Mouse (Mus musculus) cerebellum, adult 18-20 months (tissue): ENCODE data around the gene Rmnd1.

Experiments used
- DNase-seq, 2 experiments: peaks; one replicate each; pipeline ENCODE4 v3.0.0; 2021

Rmnd1 gene

DNA sequence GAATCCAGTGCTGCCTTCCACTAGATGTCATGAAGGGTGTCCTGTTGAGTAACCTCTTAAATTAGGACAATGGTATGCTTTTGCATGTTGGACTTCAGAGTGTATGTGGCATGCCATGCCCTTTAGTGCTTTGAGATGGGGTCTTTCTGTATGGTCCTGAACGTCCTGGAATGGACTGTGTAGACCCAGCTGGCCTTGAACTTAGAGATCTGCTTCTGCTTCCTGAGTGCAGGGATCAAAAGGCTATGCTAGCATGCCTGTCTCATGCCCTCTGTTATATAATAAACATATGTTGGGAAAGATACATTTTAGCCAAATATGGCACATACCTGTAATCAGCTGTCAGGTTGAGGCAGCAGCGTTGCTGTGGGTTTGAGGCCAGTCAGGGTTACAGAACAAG lies 41.6 kb downstream of the Rmnd1 start:
- no peak for DNase-seq

DNA sequence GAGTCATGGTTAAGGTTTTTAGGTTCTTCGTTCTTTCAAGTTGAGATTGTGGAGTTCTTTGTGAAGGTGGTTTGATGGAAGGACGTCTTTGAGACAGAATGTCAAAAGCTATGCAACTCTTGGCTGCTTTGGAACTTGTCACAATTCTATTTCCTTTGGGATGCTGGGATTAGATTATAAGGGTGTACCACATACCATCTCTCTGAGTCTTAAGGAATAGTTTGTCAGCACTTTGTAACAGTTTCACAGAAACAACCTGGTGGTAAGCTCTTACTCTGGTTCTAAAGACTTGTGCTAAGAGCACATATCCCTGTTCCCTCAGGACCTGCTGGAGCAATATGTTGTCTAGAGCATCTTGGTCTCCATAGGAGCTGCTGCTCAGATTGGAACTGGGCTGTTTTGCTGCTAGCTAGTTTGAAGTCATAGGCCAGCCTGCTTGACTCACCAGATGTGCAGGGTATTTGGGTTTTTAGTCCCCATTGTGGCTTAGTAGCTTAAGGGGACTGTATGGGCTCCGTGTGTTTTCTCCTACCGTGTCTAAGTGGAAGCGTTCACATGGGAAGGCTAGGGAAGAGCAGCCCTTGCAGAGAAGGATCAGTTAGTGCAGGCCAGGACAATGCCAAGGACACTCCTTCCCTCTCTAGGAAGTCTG lies 42.6 kb downstream of the Rmnd1 start:
- DNase-seq, result no peak

DNA sequence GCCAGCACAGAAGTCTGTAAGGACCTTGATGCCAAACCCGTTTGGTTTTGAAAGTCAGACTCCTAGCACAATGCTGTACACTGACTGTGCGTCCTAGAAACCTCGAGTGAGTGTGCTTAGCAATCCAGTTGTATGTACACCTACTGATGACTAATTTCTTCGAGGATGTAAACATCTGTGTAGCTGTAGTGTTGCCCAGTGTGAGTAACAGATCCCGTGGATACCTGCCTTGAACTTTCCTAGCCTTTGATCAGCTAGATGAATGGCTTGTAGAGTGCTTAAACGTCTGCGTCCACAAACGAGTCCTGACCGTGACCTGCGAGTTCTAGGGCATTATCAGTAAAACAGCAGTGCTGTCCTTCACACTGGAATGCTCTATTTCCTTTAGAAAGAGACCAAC lies 43.2 kb downstream of the Rmnd1 start:
- DNase-seq, result no peak

DNA sequence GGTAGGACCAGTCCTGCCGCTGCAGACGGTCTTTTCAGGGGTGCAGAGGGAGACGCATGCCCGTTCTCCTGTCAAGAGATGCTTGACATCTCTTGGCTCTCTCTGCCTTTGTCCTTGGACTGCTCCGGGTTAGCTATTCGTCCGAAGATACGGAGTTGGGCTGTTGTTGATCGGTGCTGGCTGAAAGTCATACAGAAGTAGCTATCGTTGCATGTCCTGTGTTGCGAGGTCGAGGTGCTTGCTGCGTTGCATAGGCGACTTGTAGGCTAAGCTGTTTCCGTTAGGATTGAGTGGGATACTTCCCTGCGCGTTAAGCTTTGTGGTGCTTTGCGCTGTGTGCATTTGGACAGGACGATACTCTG lies 43.8 kb downstream of the Rmnd1 start:
- no peak for DNase-seq

DNA sequence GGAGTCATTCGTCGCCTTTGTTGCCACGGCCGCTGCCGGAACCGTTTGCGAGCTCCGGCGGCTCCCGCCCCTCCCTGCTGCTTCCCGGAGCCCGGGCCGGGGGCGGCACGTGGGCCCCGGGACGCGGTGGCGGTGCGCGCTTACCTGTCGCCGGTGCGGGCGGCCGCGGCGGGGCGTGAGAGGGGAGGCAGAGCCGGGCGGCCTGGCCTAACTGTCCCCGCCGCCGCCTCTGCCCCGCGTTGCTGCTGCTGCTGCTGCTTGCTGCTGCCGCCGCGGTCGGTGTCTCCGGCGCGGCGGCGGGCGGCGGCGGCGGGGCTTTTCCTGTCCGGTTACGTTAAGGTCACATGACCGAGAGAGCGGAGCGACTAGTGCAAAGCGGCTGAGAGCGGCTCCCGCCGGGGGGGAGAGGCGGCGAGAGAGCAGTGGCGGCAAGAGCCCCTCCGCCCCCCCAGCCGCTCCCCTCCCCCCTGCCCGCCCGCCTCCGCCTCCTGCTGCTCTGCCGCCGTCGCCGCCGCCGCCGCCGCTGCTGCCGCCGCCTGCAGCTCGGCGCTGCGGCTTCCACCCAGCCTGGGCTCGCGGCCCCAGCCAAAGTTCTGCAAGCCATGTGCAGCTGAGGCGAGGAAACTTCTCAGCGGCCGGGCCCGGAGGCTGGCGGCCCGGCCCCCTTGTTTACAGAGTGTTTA lies 44.3 kb downstream of the Rmnd1 start, which contains the start of gene Zbtb2:
TSS of gene Zbtb2 (minus strand) at position 408 of the 683 bp plus-strand sequence.
- DNase-seq, result peak; percentile 75

DNA sequence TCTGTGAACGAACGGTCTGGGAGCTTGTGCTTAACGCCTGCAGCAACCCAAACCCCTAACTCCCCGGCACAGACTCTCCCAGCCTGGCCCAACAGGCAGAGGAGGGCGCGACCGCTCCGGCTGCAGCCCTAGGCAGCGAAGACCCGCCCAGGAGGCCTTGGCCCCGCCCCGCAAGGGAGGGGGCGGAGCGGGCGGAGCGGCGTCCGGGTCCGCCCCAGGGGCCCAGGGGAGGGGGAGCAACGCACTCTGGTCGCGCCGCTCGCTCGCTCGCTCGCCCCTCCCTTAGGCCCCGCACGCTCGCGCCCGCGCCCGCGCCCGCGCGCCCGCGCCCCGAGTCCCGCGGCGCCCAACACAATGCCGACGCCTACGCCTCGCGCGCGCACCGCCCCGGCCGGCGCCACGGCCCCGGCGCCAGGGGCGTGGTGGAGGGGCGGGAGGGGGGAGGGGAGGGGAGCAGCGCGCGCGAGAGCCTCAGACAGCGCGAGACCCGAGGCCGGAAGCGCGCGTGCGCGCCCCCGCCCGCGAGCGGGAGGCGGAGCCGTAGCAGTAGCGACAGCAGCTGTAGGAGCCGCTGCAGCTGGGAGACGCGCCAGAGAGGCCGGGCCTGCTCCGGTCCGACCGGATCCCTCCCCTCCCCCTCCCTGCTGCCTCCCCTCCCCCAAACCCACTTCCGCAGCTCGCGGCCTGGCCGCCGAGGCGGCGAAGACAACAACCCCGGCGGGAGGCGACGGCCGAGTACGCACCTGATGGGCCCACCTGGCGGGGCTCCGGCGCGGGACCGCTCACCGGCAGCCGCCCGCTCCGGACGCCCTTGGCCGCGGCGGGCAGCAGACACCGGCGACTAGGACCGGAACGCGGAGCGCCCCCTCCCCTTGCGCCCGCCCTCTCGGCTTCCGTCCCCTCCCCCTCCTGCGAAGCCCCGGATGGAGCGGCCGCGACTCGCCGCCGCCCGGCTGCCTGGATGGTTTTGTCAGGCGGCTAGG lies 45.3 kb downstream of the Rmnd1 start:
- peak; percentile 91 to 95 for DNase-seq

DNA sequence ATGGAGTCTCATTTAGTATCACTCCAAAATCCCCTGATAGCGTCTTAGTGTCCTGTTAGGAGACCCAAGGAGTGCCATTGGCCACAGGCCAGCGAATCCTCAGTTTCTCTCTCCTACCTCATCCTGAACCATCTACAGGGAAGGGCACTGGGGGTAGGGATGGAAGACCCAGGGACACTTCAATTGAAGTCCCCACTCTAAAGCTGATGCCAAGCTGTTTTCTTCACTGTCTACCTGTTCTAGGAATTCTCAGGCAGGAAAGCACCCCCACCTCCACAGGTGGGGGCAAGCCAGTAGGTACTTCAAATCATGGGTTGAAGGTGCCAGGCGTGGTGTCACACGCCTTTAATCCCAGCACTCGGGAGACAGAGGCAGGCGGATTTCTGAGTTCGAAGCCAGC lies 47.9 kb downstream of the Rmnd1 start:
- DNase-seq, result no peak

DNA sequence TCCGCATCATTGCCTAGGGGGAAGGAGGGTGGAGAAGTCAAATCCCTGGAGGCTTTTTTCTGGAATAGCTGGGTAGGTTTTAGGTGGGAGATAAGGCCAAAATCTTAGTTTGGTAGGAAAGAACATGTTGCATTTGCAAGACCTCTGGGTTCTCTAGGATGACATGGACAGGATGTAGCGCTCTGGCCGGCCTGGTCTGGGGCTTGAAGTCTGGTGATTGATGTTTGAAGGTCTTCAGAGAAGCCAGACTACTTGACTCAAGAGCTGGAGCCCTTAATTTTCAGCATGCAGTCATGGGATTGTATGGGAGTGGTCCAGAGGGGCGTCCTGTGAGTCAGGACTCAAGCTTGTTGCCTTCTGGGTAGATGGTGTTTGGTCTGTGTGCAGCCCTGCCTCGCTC lies 51.4 kb downstream of the Rmnd1 start:
- no peak for DNase-seq

DNA sequence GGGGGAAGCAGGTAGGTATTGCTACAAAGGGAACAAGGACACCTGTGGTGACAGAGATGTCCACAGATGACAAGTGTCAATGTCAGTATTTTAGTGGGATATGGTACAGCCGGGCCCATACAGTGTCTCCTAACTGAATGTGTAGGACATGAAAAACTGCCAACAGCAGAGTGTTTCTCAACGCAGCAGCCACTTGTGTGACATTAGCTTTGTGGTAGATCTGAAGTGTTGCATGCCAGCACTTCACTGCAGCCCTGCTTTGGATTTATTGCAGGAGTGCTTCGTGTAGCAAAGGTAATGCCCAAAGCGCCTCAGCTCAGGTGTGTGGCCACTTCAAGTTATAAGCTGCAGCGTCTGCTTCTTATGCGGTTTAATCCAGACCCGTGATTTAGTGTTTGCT lies 55.3 kb downstream of the Rmnd1 start:
- DNase-seq, result no peak

DNA sequence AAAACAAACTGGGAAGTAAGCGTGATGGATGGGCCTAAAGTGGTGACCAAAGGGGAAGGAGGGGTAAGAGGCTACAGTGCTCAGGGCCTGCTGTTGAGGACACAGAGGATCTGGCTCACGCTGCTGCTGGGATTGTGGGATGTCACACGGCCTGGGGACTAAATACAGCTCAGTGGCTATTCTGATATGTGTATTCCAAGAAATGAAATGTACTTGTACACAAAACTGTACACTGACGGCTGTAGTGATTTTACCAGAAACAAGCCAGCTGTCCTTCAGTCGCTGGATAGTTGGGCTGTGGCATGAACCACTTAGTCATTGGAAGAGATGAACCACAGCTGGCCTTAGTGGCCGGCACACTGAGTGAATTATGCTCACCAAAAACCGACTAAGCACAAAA lies 55.7 kb downstream of the Rmnd1 start:
- no peak for DNase-seq

DNA sequence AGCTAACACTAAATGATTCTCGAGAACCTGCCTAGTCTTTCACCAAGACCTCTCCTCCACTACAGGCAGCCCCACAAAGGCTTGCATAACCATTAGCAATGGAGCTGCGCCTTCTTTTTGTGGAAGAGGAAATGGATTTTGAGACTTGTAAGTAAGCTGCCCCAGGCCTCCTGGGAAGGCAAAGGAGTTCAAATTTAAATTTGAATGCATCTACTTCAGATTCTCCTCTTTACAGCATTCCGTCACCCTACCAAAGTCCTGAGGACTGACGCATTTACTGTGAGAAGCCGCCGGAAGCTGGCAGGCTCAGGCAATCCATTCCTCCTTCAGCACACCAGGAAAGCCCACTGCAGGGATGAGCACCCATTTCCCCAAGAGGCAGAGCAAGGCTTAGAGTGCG lies 56.9 kb downstream of the Rmnd1 start:
- DNase-seq, result no peak

DNA sequence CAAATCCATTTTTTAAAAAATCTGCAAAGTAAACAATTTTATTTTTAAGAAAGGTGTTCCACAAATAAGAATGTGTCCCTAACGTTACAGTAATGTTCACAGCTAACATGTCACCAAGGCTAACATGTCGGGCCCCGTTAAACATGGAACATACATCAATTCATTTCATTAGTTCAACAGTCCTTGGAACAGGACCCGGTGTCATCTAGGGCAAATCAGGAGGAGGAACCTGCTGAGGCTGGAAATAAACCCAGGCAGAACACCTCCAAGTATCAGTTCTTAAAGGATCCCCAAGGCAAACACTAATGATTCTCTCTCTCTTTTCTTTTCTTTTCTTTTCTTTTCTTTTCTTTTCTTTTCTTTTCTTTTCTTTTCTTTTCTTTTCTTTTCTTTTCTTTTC lies 57.5 kb downstream of the Rmnd1 start:
- no peak for DNase-seq

DNA sequence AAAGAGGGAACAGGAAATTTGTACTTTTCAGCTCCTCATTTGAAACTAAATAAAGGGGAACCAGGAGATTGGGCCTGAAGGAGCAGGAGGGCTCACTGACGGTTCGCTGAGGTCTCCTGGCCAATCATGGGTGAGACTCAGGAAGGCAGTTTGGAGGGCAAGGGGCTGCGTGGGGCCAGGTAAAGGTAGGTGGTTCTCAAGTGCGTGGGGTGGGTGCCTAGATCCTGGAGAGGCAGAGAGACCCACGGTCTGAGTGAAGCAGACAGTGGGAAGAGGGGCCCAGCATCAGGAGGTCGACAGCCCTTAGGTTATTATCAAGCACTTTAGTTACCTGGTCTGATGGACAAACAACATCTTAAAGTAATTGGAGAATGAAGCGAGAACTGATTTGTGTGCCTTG lies 57.9 kb downstream of the Rmnd1 start:
- no peak for DNase-seq

DNA sequence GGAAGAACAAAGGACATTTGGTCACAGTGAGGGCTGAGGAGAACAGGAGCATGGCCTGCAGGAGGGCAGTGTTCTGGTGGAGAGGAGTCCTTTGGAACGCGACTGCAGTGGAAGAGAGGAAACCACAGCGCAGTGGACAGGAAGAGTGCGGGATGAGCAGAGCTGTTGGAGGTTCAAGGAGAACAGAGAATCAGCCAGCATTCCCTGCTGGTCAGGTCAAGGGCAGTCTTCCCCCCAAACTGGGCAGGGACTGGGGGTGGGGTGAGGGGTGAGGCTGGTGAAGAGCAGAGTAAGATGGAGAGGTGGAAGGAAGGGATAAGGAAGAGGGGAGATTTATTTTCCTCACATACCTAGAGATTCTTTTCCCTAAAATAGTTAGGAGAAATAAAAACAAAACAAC lies 58.6 kb downstream of the Rmnd1 start:
- no peak for DNase-seq

DNA sequence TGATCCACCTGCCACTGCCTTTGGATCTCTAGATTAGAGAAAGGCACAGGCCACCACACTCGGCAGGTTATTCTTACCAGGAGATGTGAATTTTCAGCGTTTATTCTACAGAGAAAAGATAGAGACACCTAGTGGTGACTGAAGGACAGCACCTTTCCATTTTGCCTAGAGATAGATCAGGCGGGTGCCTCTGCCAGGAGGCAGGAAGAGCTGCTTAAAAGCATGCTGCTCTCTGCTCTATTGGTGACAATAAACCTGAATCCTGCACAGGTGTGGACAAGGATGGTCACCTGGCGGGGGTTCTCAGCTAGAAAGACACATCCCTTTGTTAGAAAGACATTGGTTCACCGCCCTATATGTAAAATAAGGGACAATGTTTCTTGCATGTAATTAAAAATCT lies 60.2 kb downstream of the Rmnd1 start:
- peak; percentile 58 to 77 for DNase-seq

DNA sequence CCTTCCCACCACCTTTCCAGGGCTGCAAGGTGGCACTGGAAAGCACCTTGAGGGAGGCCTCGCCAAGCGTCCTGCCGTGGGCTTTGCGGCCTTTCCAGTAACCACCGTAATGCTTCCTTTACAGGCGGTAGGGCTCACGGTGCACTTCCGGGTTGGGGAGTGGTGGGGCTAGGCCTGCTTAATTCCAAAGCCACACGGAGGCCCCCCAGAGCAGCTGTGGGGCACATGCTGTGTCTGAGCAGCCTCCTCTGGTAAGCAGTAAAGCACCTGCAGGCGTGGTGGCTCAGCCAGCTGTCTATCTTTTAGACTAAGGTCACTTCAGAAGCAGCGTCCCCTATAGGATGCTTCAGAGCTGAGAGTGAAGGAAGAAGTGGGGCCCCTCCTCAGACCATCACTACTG lies 62.1 kb downstream of the Rmnd1 start:
- no peak for DNase-seq

DNA sequence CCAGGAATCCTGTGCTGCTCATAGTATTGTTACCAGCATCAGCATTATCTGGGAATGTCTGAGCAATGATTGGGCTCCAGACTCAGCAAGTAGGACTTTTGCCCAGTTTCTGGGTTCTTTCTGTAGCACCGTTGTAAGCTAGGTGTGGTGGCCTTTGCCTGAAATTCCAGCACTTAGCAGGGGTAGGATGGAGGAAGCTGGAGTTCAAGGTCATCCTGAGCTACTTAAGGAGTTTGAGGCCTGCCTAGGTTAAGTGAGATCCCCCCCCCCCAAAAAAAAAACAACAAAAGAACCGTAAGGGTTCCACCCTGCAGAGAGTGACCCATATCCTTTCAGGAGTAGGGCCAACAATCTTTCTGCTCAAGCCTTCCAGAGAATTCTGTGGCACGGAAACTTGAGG lies 67.6 kb downstream of the Rmnd1 start:
- DNase-seq, result no peak

DNA sequence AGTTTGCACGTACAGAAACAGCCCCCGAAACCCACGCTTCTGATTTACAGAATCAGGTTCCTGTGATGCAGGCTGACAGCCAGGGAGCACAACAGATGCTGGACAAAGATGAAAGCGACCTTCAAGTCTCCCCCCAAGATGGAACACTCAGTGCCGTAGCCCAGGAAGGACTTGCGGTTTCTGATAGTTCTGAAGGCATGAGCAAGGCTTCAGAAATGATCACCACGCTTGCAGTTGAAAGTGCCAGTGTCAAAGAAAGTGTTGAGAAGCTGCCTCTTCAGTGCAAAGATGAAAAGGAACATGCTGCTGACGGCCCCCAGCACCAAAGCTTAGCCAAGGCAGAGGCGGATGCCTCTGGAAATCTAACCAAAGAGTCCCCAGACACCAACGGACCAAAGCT lies 74.8 kb downstream of the Rmnd1 start:
- no peak for DNase-seq

DNA sequence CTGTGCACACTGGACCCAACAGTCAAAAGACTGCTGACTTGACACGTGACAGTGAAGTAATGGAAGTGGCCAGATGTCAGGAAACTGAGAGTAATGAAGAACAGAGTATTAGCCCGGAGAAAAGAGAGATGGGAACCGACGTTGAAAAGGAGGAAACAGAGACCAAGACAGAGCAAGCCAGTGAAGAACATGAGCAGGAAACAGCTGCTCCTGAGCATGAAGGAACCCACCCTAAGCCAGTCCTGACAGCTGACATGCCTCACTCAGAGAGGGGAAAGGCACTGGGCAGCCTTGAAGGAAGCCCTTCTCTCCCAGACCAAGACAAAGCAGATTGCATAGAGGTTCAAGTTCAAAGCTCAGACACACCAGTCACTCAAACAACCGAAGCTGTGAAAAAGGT lies 75.5 kb downstream of the Rmnd1 start:
- DNase-seq, result no peak

DNA sequence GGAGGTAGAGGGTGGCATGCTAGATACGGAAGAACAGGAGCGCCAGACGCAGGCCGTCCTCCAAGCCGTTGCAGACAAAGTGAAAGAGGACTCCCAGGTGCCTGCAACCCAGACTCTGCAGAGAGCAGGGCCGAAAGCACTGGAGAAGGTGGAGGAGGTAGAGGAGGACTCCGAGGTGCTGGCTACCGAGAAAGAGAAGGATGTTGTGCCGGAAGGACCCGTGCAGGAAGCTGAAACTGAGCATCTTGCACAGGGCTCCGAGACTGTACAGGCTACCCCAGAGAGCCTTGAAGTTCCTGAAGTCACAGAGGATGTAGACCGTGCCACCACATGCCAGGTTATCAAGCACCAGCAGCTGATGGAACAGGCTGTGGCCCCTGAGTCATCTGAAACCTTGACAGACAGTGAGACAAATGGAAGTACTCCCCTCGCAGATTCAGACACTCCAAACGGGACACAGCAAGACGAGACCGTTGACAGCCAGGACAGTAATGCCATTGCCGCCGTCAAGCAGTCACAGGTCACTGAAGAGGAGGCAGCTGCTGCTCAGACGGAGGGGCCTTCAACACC lies 76.2 kb downstream of the Rmnd1 start:
- no peak for DNase-seq

DNA sequence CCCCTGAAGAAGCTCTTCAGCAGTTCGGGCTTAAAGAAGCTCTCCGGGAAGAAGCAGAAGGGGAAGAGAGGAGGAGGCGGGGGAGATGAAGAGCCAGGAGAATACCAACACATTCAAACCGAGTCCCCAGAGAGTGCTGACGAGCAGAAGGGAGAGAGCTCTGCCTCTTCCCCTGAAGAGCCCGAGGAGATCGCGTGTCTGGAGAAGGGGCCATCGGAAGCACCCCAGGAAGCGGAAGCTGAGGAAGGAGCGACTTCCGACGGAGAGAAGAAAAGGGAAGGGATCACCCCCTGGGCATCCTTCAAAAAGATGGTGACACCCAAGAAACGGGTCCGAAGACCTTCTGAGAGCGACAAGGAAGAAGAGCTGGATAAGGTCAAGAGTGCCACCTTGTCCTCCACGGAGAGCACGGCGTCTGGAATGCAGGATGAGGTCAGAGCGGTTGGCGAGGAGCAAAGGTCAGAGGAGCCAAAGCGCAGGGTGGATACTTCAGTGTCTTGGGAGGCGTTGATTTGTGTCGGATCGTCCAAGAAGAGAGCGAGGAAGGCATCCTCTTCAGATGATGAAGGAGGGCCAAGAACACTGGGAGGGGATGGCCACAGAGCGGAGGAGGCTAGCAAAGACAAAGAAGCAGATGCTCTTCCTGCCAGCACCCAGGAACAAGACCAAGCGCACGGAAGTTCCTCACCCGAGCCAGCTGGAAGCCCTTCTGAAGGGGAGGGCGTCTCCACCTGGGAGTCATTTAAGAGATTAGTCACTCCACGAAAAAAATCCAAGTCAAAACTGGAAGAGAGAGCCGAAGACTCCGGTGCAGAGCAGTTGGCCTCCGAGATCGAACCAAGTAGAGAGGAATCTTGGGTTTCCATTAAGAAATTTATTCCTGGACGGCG lies 77.6 kb downstream of the Rmnd1 start:
- no peak for DNase-seq
